Mouse (Mus musculus) brain, embryonic 14.5 days (tissue): ENCODE results near the gene Xpo4.

Source experiments
- CTCF ChIP-seq: fragments of 200-500 bp; IDR thresholded peaks from 2 replicates; pipeline ENCODE4 v1.5.1; 2012; ENCODE audit warnings: inconsistent platforms, mild to moderate bottlenecking, moderate library complexity, borderline replicate concordance; ENCODE audit not compliant: insufficient read depth, insufficient read length; ENCODE audit errors: extremely low read depth
- POLR2A ChIP-seq: fragments of 200-500 bp; IDR thresholded peaks from 2 replicates; pipeline ENCODE4 v1.6.1; 2012; ENCODE audit warnings: mild to moderate bottlenecking, inconsistent platforms, borderline replicate concordance; ENCODE audit not compliant: poor library complexity, insufficient read depth, insufficient read length, severe bottlenecking; ENCODE audit errors: extremely low read depth

DNA sequence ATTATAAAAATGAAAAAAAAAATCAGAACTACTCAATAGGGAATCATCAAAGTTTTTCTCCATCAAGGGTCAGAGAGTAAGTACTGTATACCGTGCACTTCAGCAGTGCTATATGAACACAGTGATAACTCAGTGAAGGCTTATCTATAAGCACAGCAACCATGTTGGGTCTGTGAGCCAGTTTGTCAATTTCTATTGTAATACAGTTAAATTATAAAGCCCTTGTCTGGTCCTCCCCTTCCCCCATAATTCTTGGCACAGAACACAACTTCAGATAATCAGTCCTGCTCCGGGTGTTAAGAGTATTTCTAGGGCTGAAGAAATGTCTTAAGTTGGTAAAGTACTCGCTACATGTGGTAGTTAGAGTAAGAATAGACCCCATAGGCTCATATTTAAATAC lies 73.4 kb downstream of the Xpo4 start:
- TF ChIP-seq CTCF, result no peak
- no peak for TF ChIP-seq POLR2A
